Mouse (Mus musculus): ENCODE results near the gene Tarbp1.

DNA sequence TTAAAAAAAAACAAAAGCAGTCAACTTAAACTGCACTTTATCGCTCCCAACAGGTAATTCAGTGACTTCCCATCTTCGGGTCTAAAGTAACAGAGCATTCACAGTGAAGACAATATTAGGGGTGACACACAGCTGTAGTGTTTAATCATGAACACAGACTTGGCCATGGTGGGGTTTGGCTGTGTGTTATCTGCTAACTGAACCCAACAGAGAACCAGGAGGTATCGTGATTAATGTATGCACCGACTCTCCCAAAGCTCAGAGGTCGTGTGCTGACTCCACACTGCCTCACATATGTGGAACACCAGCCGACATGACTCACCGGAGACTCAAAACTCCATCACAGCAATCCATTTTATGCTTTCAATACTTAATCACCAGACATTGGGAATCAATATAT, 13.1 kb downstream of the Tarbp1 start:
- no peak for TF ChIP-seq CTCF (IDR thresholded peaks at IDR 0.05; ENCODE audit: low read depth)
- no peak for TF ChIP-seq EP300 (optimal IDR thresholded peaks at IDR 0.05)

All from stomach, postnatal 0 days (tissue).